Mouse (Mus musculus) frontal cortex, postnatal 25 days (tissue): ENCODE measurements around the gene Tle1.

ENCODE experiments used
- DNase-seq, 2 experiments: peaks; one replicate each; pipeline ENCODE4 v3.0.0; 2022; ENCODE audit warnings: low spot score in 2 of 2

Tle1 gene

DNA sequence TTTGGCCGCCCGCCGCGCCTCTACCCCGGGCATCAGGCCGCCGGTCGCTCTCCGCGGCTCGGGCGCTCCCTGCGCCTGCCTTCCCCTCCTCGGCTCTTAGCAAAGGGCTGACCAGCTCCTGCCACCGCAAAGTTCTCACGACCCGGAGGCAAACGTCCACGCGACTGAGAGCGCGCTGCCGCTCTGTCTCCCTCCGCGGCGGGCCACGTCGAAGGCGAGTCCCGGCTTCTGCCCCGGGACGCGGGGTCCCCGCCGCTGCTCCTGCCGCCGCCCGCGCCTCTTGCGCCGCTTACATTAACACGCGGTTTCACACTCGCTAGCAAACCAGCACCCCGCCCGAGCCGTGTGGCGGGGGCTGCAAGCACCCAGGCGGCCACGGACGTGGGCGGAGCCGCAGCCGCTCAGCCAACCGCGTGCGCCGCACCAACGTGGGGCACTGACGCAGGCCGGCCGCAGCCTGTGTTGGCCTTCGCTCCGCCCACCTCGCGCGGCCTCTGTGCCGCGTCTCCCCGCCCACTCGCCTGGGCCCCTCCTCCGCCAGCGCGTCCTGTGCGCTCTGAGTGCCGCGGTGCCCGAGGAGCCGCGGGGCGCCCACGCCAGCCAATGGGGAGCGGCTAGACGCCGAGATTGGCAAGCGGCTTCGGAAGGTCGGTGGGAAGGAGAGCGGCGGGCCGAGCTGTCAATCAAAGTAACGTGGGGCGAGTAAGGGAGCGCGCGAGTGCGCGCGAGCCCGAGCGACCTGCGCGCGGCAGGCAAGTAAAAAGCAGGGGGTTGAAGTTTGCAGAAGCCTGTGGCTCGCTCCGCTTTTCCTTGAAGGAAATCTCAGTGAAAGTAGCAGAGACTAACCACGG is at the start of gene Tle1:
Gene Tle1, minus strand, starts transcription at position 361 of the 851 bp plus-strand sequence.
- peak; percentile 97 to 98 for DNase-seq

DNA sequence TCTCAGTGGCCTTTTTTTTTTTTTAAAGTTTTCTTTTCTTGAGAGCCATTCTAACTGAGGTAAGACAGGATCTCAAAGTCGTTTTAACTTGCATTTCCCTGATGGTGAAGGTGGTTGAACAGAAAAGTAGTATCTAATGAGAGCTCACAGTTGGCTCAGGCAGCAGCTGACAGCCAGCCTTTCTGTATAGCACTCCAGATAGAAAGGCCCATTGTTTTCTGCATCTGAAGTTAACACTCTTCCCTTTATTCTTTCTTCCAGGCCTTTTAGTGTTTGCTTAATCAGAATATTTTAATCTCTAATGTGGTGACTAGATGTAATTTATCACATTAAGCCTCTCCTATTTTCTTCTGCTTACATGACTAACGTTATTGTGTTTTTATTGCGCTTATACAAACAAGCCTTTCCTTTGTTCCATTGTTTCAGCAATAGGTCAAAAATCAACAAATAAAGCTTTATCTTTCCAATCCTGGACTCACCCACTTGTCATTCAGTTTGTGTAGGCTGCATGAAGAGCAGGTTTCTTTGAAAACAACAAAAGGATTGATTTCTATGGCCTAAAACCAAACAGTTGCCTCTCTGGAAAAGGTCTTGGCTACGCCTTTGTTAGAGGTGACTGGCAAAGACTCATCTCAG is 33.0 kb upstream of the Tle1 start:
- no peak for DNase-seq

DNA sequence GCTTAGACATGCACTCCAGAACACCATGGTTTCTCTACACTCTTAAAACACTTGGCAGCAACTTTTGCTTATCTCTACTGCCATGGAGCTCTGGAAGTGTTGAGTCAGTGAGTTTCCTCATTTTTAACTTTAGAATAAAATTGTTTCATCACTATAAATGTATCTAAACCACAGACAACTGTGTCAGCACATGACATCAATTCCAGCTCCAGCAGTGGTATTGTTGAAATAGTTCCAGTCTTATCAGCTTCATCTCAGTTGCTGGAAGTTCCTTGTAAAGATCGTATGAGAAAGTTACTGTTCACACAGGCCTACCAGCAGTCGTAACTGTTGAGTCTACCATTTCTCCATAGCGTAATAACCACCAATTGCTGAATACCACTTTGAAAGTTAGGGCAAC is 31.5 kb upstream of the Tle1 start:
- no peak for DNase-seq

DNA sequence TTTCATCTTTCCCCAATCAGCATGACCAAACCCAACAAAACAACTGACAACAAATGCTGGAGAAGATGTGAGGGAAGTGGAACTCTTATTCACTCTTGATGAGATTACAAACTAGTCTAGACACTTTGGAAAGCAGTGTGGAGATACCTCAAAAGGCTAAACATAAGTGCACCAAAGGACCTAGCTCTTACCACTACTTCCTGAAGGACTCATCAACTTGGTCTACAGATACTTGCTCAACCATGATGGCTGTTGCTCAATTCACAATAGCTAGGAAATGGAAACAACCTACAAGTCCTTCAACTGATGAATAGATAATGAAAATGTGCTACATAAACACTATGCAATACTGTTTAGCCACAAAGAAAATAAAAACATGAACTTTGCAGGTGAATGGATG is 30.1 kb upstream of the Tle1 start:
- no peak for DNase-seq

DNA sequence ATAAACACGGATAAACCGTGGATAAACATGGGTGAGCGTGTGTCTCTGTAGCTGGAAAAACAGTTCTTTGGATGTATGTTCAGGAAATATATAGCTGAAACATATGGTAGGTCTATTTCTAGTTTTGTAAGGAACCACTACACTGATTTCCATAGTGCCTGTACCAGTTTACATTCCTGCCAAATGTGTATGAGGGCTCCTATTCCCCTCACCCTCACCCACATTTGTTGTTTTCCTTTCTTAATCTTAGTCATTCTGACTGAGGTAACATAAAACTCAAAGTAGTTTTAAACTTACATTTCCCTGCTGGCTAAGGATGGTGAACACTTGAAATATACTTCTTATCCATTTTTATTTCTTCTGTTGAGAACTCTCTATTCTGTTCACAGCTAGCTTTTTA is 20.9 kb upstream of the Tle1 start:
- no peak for DNase-seq

DNA sequence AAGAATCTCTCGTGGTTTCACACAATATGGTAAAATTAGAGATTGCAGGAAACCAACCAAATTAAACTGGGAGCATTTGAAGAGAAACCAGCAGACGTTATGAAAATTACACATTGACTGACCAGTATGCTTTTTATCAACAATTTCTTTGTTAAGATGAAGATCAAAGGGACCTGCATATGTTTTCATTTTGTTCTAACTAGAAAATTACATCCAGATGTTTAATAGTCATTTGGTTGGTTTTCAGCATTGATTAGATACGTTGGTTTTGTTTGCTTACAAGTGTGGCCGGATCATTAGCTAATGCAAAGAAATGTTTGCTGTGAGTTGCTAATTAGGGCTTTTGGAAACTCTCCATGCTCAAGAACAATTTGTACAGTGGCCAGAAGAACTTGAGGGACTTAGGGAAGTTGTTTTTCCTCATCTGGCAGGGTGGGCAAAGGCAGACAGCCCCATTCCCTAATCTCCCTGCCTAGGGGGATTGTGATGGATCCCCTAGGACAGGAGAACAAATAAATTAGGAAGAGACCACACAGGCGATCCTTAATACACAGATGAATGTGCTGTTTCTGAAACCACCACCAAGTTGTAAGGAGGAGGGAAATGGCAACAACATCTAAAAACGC is 3.8 kb upstream of the Tle1 start:
- no peak for DNase-seq

DNA sequence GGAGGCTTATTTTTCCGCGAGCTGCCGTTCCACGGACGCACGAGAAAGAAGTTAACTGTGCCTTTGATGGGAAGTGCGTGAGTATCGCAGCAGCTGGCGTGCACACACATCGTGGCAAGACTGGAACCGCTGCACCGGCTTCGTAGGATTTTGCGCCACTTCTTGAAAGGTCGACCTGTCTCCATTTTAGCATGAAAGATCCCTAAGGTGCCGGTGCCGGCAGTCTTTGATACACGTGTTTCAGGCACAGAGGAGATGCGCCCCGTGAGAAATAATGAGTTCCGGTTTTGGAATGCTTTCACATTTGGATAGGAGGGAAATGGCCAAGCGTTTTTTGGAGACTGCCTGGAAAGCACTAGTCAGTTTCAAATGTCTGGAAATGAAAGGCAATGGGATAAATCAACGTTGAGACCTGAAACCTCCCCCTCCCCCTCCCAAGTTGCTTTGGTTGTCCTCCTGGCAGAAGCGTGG is 837 bp upstream of the Tle1 start:
- DNase-seq = peak in 1 of 2 experiments; percentile 29

DNA sequence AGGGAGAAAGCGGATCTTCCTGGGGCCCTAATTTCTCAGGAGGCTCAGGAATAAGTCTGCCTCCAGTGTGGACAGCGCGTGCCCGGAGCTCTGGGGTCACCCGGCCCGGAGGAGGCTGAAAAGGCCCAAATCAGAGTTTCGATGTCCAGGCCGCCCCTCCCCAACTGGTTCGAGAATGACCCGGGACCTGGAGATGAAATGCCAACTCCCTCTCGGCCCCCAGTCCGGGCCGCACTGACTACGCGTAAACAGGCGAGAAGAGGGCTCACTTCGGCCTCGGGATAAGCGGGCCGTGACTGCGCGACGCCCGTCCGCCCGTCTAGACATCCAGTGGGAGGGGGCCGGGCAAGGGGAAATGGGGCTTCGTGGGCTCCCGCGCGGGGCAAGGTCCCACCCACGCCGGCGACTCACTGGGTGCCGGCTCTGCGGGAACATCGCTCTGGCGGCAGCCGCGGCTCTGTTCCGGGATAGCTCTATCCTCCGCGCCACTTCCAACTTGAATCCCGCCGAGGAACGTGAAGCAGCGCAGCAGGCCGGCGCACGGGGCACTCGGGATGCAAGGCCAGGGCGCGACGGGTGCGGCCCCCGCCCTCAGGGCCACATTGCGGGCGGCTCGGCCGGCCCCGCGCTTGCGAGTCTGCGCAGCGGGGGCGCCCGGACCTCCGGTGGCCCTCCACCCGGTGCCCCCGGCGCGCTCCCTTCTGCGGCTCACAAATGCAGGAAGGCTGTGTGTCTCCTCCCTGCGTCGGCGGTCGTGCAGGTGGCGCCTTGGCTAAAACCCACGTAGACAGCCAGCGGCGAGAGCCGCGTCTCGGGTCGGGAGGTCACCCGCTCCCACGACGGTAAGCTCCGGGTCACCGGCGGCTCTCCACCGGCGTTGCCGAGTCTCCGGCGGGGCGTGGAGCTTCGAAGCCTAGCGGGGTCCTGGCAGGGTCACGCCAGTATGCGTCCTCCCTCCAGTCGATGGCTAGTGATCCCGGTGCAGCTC is 854 bp downstream of the Tle1 start:
- DNase-seq = peak; percentile 41 to 46

DNA sequence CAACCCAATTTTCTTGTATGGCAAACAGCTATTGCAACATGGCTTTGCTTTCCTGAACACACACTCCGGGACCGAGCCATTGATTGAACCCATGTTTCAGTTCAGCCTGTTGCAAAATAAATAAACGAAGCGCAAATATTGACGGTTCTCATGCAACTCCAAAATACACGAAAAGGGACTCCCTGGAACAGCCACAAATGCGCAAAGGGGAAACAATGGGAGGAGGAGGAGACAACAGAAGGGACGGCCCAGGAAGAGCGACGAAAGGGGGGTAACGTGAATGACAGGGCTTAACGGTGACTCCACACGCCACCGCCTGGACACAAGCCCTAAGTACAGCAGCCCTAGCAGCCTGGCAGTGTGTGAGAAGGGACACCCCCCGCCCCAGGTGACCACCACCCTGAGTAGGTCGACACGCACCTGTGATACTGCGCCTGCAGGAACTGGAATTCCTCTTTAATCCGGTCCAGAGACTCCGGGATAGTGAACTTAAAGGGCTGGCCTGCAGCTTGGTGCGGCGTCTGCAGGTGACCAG is 1.8 kb downstream of the Tle1 start:
- peak; percentile 69 to 70 for DNase-seq

DNA sequence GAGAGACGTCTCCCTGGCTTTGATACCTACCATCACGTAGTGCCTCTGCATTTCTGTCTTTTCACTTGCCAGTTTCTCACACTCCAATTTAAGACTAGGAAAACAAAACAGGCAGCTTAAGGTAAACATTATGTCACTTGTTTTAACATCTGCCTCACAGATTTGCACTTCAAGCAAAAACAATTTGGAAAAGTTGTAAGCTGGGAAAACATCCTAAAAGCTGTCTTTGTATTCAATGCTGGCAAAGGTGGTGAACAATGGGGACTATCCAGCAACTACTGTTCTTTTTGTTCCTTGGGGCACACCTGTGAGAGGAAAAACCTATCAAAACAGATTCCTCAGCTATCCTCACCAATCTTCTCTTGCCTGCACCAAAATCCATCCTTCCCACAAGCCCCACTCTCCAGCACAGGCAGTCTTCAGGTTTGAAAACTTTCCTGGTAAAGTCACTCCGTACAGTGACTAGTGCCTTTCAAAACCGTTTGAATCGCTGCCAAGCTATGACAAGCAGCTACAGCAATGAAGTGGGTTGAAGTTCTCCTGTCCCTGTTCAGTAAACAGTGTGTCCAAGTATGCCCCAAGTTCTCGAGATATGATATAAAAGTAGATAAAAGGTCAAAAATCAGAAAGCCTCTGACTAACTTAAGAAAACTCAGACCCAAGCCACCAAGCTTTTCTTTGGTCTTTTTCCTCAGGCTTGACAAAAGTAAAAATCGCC is 2.7 kb downstream of the Tle1 start:
- no peak for DNase-seq

DNA sequence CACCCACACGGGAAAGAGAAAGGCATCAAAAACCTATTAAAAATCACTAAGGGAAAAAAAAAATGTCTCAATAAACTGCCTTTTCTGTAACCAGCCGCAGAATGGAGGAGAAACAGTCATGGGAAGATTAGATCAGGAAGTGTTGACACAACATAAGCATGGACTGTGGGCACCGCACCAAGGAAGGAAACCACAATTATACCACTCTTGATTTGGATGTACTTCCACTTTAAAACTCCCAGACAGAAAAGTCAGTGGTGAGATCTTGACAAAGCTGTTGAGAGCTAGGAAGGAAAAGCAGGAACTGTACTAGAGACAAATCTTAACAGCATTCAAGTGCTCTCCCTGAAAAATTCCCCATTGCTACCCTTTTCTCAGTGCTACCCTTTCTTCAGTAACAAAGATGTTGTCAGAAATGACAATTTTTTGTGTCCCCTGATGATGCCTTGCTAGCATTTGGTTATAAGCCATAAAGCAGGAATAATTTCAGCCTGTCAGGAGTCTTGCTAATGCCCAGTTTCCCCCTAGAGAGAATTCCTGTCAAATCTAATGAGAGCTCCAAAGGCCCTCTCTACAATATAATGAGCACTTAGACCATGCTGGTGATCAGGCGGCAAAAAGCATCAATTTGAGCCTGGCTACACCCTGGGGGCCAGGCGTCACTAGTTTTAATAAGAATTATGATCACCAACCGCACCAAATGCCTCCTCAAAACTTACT is 5.4 kb downstream of the Tle1 start:
- no peak for DNase-seq

DNA sequence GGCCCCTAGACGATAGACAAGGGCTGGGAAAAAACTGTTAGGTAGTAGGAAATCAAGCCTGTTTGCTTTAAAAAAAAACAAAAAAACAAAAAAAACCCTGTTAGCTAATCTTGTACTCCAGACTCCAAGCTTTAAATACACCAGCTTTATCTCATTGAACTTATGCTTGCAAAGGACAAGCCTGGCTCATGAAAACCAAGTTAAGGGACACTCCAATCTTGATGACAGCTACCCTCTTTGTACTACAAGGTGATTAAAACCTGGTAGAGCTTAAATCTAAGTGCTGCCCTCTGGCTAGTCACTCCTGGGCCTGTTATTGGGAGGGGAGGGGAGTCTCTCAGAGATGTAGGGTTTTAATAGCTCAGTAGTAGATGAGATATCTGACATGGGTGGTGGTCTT is 7.4 kb downstream of the Tle1 start:
- DNase-seq = no peak

DNA sequence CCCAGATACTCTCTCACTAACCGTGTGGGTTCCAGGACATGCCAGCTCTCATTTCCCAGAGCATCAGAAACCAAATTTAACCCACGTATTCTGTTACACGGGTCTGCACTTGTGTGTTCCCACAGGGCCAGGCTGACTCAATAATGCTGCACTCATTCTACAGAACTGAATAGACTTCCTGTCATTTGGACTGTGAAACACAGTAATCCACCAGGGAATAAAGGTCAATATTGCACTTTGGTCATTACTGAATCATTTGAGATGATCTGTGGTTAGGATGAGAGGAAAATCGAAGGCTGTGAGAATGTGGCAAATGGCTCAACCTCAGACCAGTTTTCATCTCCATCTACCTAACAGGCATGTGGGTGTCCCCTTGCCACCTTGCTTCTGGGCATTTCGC is 16.2 kb downstream of the Tle1 start:
- no peak for DNase-seq

DNA sequence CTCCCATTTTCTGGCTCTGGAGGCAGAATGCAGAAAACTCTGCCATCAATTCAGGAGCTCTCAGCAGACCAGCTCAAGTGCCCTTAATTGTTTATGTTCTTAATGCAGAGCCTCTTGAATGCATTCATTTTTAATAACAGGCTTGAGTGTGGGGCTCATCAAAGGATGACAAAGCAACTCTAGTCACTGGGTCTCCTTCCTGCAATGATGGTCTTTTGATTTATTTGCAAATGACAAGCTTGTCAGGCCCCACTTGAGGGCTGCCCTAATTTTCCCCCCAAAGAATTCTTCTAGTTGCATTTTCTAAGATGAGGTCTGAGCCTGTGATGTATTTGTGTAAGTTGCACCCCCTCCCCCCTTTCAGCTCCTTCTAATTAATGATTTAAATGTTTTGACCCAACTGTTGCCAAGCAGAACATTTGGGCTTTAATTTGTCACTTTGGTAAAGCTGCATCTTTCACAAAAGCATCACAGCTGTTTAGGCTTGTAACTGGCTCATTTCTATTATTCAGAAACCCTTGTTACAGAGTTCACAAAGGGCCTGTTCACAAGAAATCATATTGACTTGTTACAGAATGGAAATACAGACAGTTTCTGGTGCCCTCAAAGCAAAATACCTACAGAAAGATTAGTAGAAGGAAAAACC is 18.3 kb downstream of the Tle1 start:
- DNase-seq = no peak

DNA sequence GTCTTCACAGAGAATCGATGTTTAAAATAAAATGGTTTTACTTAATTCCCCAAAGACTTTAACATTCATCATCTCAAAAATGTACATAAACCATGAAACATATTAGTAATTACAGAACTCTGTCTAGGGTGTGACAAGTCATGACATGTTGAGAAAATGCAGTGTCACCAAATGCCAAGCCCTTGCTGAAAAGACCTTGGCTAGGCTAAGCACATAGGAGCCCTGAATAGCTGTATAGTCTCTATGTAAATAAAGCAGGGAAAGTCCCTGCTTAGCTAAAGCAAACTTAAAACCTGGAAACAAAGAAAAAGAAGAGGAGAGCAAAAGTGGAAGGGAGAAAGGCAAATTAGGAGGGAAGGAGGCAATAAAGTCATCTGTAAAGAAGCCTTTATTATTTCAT is 24.8 kb downstream of the Tle1 start:
- DNase-seq = no peak

DNA sequence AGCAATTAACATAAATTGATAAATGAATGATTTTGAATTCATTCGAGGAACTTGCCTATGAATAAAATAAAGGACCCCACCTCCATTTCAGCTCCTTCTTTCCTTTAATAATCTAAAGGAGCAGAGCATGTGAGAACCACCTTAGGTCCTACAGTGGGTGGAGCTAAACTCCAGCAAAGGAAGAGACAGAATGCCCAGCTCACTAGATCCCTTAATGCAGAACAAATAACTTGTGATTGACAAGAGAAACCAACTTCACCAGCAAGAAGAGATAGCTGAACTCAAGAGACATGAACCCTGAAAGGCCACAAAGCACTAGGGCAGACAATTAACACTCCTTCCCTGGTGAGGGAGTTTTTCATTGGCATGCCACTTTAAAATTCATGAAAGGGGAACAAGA is 32.5 kb downstream of the Tle1 start:
- no peak for DNase-seq

DNA sequence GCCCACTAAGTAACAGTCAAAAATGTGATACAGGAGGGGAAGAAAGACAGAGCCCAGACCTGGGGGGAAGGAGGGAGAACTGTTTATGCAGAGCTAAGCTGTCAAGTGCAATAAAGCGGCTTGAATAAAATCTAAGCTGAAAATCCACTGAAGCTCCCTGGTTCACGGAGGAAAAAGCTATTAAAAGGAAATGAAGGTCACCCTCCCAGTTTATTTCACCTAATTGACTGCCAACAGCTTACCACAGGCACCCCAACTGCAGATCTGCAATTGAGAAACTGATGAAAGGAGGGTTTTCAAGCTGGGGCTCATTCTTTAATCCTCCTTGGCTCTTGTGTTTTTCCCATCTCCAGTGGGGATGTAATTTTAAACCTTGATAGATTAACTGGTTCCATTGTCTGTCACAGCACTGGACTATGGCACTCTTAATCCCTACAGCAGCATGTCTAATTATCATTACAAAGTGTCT is 32.9 kb downstream of the Tle1 start:
- no peak for DNase-seq

DNA sequence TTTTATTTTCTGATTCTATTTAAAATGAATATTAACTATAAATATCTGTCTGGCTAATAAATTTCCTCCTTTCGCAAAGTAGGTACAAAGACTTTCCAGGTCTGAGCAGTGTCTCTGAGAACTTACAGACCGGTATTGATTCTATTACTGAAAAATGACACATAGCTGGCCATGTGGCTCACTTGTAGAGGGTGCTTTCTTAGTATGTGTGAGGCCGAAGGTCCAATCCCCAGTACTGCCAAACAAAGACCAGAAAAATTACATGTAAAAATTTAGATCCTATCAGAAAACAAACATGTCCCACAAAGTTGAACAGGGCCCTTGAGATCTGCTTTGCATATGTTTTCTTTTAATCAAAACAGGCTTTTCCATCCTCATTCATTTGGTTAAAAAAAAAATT is 33.5 kb downstream of the Tle1 start:
- DNase-seq = no peak

DNA sequence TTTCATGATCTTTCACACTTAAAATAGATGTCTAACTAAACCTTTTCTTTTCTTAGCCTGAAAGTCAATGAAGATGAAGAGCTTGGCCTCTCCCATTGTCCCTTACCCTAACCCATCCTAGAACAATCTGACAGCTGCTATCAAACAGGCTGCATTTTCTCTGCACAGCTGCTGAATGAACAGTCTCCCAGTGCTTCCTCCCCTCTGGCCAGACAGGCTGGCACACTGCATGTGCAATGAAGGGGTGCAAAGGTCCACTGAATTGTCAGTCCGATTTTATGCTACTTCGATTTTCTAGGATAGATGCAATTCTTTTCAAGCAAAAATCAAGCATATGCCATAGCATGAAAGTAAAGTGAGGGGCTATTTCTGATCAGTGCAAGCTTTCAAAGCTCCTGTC is 34.2 kb downstream of the Tle1 start:
- DNase-seq = no peak
